In genomic region chr8:85083108-85083813, GRCm38 (mm10) we compare ENCODE assay signal across 8 mouse cellular contexts. TPM values are rescaled to one million over a fixed set of nuclear protein-coding genes. Genes with fewer than 3 reads are reported as not detected.
DNase-seq lines count a peak whose midpoint lies in the region; ATAC-seq and TF ChIP-seq lines count a peak whose summit lies in the region.

TSS of gene Man2b1 (plus strand) at chr8:85083270.

- peak; percentile 80 for ATAC-seq in erythroblast, adult 5-6 weeks (replicated peaks; ENCODE audit: low FRiP score, poor library complexity, severe bottlenecking)
- ATAC-seq in heart, embryonic 11.5 days (replicated peaks; ENCODE audit: insufficient number of reproducible peaks, low FRiP score, low TSS enrichment), result peak; percentile 65
- ATAC-seq in kidney, postnatal 0 days (replicated peaks; ENCODE audit: low FRiP score, low read depth), result peak; percentile 86
- ATAC-seq in liver, embryonic 11.5 days (replicated peaks; ENCODE audit: low FRiP score), result peak; percentile 85
- peak; percentile 87 for ATAC-seq in stomach, embryonic 14.5 days (ENCODE audit: insufficient number of reproducible peaks, insufficient read depth, low FRiP score, low read depth)

- H3K27me3 ChIP-seq in heart, embryonic 11.5 days (ENCODE audit: control insufficient read depth, insufficient read depth, low read length), result no peaks in the 10 kb centered on the region
- no peaks in the 10 kb centered on the region for H3K27me3 ChIP-seq in kidney, postnatal 0 days (ENCODE audit: insufficient read depth, low read length)
- H3K27me3 ChIP-seq in liver, embryonic 11.5 days (replicated peaks; ENCODE audit: control insufficient read depth, insufficient read depth, low read length), result no peaks in the 10 kb centered on the region
- H3K27me3 ChIP-seq in stomach, embryonic 14.5 days (ENCODE audit: control insufficient read depth, insufficient read depth, low read length), result no peaks in the 10 kb centered on the region

- peak within 1 kb of the TSS; percentile 85 for H3K9ac ChIP-seq in heart, embryonic 11.5 days (ENCODE audit: low read depth, low read length)
- H3K9ac ChIP-seq in kidney, postnatal 0 days (ENCODE audit: low read depth, low read length), result peak within 1 kb of the TSS; percentile 73
- H3K9ac ChIP-seq in liver, embryonic 11.5 days (ENCODE audit: low read depth, low read length), result peak within 1 kb of the TSS; percentile 76
- H3K9ac ChIP-seq in stomach, embryonic 14.5 days (replicated peaks; ENCODE audit: low read depth, low read length), result peak within 1 kb of the TSS; percentile 41

- 2% methylated on average over 30 of the region's 30 CpGs for WGBS in heart, embryonic 11.5 days (ENCODE audit: insufficient replicate concordance)
- WGBS in kidney, postnatal 0 days, result 3% methylated on average over 30 of the region's 30 CpGs
- under 1% methylated on average over 30 of the region's 30 CpGs for WGBS in liver, embryonic 11.5 days
- WGBS in stomach, embryonic 14.5 days, result under 1% methylated on average over 30 of the region's 30 CpGs

- H3K9me3 ChIP-seq in heart, embryonic 11.5 days (replicated peaks; ENCODE audit: control insufficient read depth, low read length), result no peaks in the 10 kb centered on the region
- H3K9me3 ChIP-seq in kidney, postnatal 0 days (replicated peaks; ENCODE audit: low read length), result no peaks in the 10 kb centered on the region
- no peaks in the 10 kb centered on the region for H3K9me3 ChIP-seq in liver, embryonic 11.5 days (ENCODE audit: control insufficient read depth, low read length)
- no peaks in the 10 kb centered on the region for H3K9me3 ChIP-seq in stomach, embryonic 14.5 days (ENCODE audit: control insufficient read depth, low read depth, low read length)

- TF ChIP-seq CTCF in kidney, postnatal 0 days (IDR thresholded peaks at IDR 0.05; ENCODE audit: low read depth), result peak; percentile 52; the same call in 1 of the 2 replicates

- H3K4me1 ChIP-seq in heart, embryonic 11.5 days (ENCODE audit: control insufficient read depth, insufficient read depth, low read length), result peaks cover 21% of the 10 kb centered on the region
- no peaks in the 10 kb centered on the region; the same call in 1 of the 2 replicates for H3K4me1 ChIP-seq in kidney, postnatal 0 days (replicated peaks; ENCODE audit: insufficient read depth, low read length)
- peaks cover 28% of the 10 kb centered on the region for H3K4me1 ChIP-seq in liver, embryonic 11.5 days (replicated peaks; ENCODE audit: control insufficient read depth, insufficient read depth, low read length)
- peaks cover 15% of the 10 kb centered on the region for H3K4me1 ChIP-seq in stomach, embryonic 14.5 days (ENCODE audit: control insufficient read depth, insufficient read depth, low read length)

- peak; percentile 89 for DNase-seq in B cell, adult 2 months
- peak; percentile 96 for DNase-seq in brain, adult 2 months (ENCODE audit: low read depth, low spot score)
- peak; percentile 93 for DNase-seq in kidney, postnatal 0 days (ENCODE audit: low spot score)
- peak; percentile 79 for DNase-seq in liver, embryonic 11.5 days (ENCODE audit: low spot score)
- peak; percentile 90 for DNase-seq in naive thymus-derived CD4-positive, alpha-beta T cell, adult 2 months (ENCODE audit: low read depth)

- peak within 1 kb of the TSS; percentile 72 for H3K4me3 ChIP-seq in heart, embryonic 11.5 days (ENCODE audit: low read depth, low read length)
- H3K4me3 ChIP-seq in kidney, postnatal 0 days (replicated peaks; ENCODE audit: low read depth, low read length), result peak within 1 kb of the TSS; percentile 65
- H3K4me3 ChIP-seq in liver, embryonic 11.5 days (ENCODE audit: low read depth, low read length), result peak within 1 kb of the TSS; percentile 75
- H3K4me3 ChIP-seq in stomach, embryonic 14.5 days (ENCODE audit: low read depth, low read length), result peak within 1 kb of the TSS; percentile 67

- peak within 1 kb of the TSS; percentile 82 for H3K4me2 ChIP-seq in heart, embryonic 11.5 days
- peak within 1 kb of the TSS; percentile 95 for H3K4me2 ChIP-seq in kidney, postnatal 0 days (ENCODE audit: low read length)
- H3K4me2 ChIP-seq in liver, embryonic 11.5 days, result peak within 1 kb of the TSS; percentile 92
- H3K4me2 ChIP-seq in stomach, embryonic 14.5 days (replicated peaks; ENCODE audit: low read depth, low read length), result peak within 1 kb of the TSS; percentile 85

- 0 out of 2 replicates have a peak within 1 kb of the TSS, but pooled peaks have one; percentile 18 for H3K27ac ChIP-seq in heart, embryonic 11.5 days (ENCODE audit: low read depth, low read length)
- H3K27ac ChIP-seq in kidney, postnatal 0 days, result peak within 1 kb of the TSS; percentile 62; the same call in 1 of the 2 replicates
- peak within 1 kb of the TSS; percentile 54; the same call in 1 of the 2 replicates for H3K27ac ChIP-seq in liver, embryonic 11.5 days (ENCODE audit: low read depth, low read length)
- peak within 1 kb of the TSS; percentile 27; the same call in 1 of the 2 replicates for H3K27ac ChIP-seq in stomach, embryonic 14.5 days (ENCODE audit: low read length)

- no peaks in the 10 kb centered on the region for H3K36me3 ChIP-seq in heart, embryonic 11.5 days (ENCODE audit: control insufficient read depth, insufficient read depth, low read length)
- H3K36me3 ChIP-seq in kidney, postnatal 0 days (ENCODE audit: insufficient read depth, low read length), result peaks cover 22% of the 10 kb centered on the region
- peaks cover 5% of the 10 kb centered on the region; the same call in 1 of the 2 replicates for H3K36me3 ChIP-seq in liver, embryonic 11.5 days (ENCODE audit: control insufficient read depth, insufficient read depth, low read length)
- H3K36me3 ChIP-seq in stomach, embryonic 14.5 days (ENCODE audit: control insufficient read depth, insufficient read depth, low read length), result peaks cover 21% of the 10 kb centered on the region

RNA-seq across cellular contexts. Expression of gene Man2b1, which starts in this region (rescaled TPM):
- total RNA-seq in erythroblast, adult 5-6 weeks (2015; ENCODE audit: low replicate concordance), result 27.5 and 32.8 TPM in 2 replicates
- total RNA-seq in erythroblast, adult 5-6 weeks (2017; ENCODE audit: low replicate concordance), result 17.8 and 18.6 TPM in 2 replicates
- 25.1 and 27.3 TPM in 2 replicates for polyA plus RNA-seq in heart, embryonic 11.5 days (2014; fragmentation: Nextera tagmentation; extraction: Ambion mirVana)
- polyA plus RNA-seq in kidney, postnatal 0 days (2015; fragmentation: Nextera tagmentation; extraction: Ambion mirVana), result 40.1 and 42.3 TPM in 2 replicates
- polyA plus RNA-seq in liver, embryonic 11.5 days (2014; fragmentation: Nextera tagmentation; extraction: Ambion mirVana), result 38.6 and 40.3 TPM in 2 replicates
- 41.5 and 45.9 TPM in 2 replicates for polyA plus RNA-seq in stomach, embryonic 14.5 days (2014; fragmentation: Nextera tagmentation; extraction: Ambion mirVana)

Comparison
In these comparisons a context has a peak if more than half of its experiments do, and no peak if none do; other contexts are left out.
1. Peak in every context shown above with its lines: DNase-seq, ATAC-seq, H3K4me3 ChIP-seq and H3K27ac ChIP-seq.